Mouse (Mus musculus) megakaryocyte, embryonic 14.5 days (primary cell): Measurements from ENCODE around the gene Atxn7l1.

Experiments
- FLI1 ChIP-seq: IDR thresholded peaks from 2 replicates; pipeline ENCODE4 v1.6.1; 2012; ENCODE audit warnings: low read length, inconsistent platforms, mixed read lengths
- GATA1 ChIP-seq: IDR thresholded peaks from 3 replicates; pipeline ENCODE4 v1.6.1; 2012; ENCODE audit warnings: mixed read lengths, low read length, inconsistent platforms, borderline replicate concordance

GRCm38 (mm10) chr12:33338170-33338569 lies 190.7 kb downstream of the Atxn7l1 start:
- TF ChIP-seq GATA1, result no peak
- no peak for TF ChIP-seq FLI1
